ENCODE assay signal across 9 mouse cellular contexts in the genomic region with DNA sequence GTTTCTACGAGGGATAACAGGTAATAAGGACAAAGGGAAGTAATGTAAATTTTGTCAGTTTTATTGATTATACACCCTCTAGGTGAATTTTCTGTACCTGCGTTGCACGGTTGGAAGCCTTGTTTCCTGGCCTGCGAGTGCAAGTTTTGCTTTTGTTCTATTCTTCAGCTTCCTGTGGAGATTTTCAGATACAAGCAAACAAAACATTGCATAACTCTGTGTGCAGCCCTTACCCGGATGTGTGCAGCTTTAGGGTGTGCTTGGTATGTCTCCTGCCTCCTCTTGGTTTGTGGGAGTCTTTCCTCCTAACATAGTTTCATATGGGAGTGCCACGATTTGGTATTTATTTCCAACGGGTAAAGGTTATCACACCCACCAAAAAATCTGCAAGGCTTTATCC. TPM values are rescaled to one million over a fixed set of nuclear protein-coding genes. Genes with fewer than 3 reads are reported as not detected.
DNase-seq lines count a peak whose midpoint lies in the region; ATAC-seq and TF ChIP-seq lines count a peak whose summit lies in the region.
"Had no signal": no experiment of that assay in that cellular context is flagged by ENCODE, and none has a peak within 500 bp of the region (broad histone marks: within the 10 kb centered on the region; RNA-seq: fewer than 3 reads in every experiment).

No protein-coding gene starts in this region.

- no peak for ATAC-seq in forebrain, embryonic 14.5 days
- no peak for ATAC-seq in kidney, embryonic 16.5 days (ENCODE audit: low FRiP score, low TSS enrichment)

- TF ChIP-seq CTCF in thymus, adult 2 months (IDR thresholded peaks at IDR 0.05; ENCODE audit: borderline replicate concordance, control insufficient read depth, extremely low read depth, insufficient read depth, low read length, poor library complexity): no peak

- H3K4me3 ChIP-seq in heart, embryonic 10.5 days: peak overlapping the region; percentile 80
- peak overlapping the region; percentile 60 for H3K4me3 ChIP-seq in forebrain, embryonic 14.5 days (ENCODE audit: low read depth, low read length)
- peak overlapping the region; percentile 73 for H3K4me3 ChIP-seq in kidney, embryonic 16.5 days (ENCODE audit: low read length)
- H3K4me3 ChIP-seq in macrophage (ENCODE audit: inconsistent target): peak overlapping the region; percentile 72
- H3K4me3 ChIP-seq in thymus, adult 2 months (ENCODE audit: control insufficient read depth, insufficient read depth, low read length): peak overlapping the region; percentile 90; the same call in 1 of the 2 replicates

- no peak for DNase-seq in heart, embryonic 10.5 days (ENCODE audit: low spot score)
- no peak for DNase-seq in heart, postnatal 25 days (ENCODE audit: low spot score)
- DNase-seq in ES-CJ7 (ENCODE audit: low read depth, low spot score): peak; percentile 22
- peak; percentile 40 for DNase-seq in forebrain, embryonic 14.5 days (ENCODE audit: low spot score)
- DNase-seq in thymus, adult 2 months: peak; percentile 43
- DNase-seq in layer of hippocampus, adult 9-10 months (ENCODE audit: low spot score): no peak

- H3K79me2 ChIP-seq in macrophage (ENCODE audit: inconsistent target): no peaks in the 10 kb centered on the region

- H3K4me1 ChIP-seq in heart, embryonic 10.5 days: peaks cover 6% of the 10 kb centered on the region; the same call in 1 of the 2 replicates
- H3K4me1 ChIP-seq in forebrain, embryonic 14.5 days (ENCODE audit: control insufficient read depth, insufficient read depth, low read length): peaks cover 5% of the 10 kb centered on the region; the same call in 1 of the 2 replicates
- peaks cover 14% of the 10 kb centered on the region; the same call in 1 of the 2 replicates for H3K4me1 ChIP-seq in kidney, embryonic 16.5 days (ENCODE audit: insufficient read depth, low read length)
- H3K4me1 ChIP-seq in thymus, adult 2 months (replicated peaks; ENCODE audit: control insufficient read depth, insufficient read depth, low read length): no peaks in the 10 kb centered on the region

- H3K36me3 ChIP-seq in heart, embryonic 10.5 days: no peaks in the 10 kb centered on the region
- no peaks in the 10 kb centered on the region for H3K36me3 ChIP-seq in forebrain, embryonic 14.5 days (ENCODE audit: control insufficient read depth, insufficient read depth, low read length)
- no peaks in the 10 kb centered on the region for H3K36me3 ChIP-seq in kidney, embryonic 16.5 days (ENCODE audit: insufficient read depth, low read length)
- no peaks in the 10 kb centered on the region for H3K36me3 ChIP-seq in macrophage (ENCODE audit: inconsistent target)
- H3K36me3 ChIP-seq in thymus, adult 2 months (ENCODE audit: control insufficient read depth, insufficient read depth, low read length): no peaks in the 10 kb centered on the region

- H3K9ac ChIP-seq in forebrain, embryonic 14.5 days (ENCODE audit: low read length): peak overlapping the region; percentile 85
- H3K9ac ChIP-seq in kidney, embryonic 16.5 days (replicated peaks; ENCODE audit: low read length): peak overlapping the region; percentile 88

- no peaks in the 10 kb centered on the region for H3K27me3 ChIP-seq in heart, embryonic 10.5 days (ENCODE audit: insufficient read depth, poor library complexity, severe bottlenecking)
- H3K27me3 ChIP-seq in forebrain, embryonic 14.5 days (replicated peaks; ENCODE audit: control insufficient read depth, insufficient read depth, low read length): no peaks in the 10 kb centered on the region
- H3K27me3 ChIP-seq in kidney, embryonic 16.5 days (ENCODE audit: insufficient read depth, low read length): no peaks in the 10 kb centered on the region
- H3K27me3 ChIP-seq in thymus, adult 2 months (ENCODE audit: control insufficient read depth, insufficient read depth, low read length): no peaks in the 10 kb centered on the region

- intact Hi-C loops in heart, postnatal 25 days (cut with DNase I): loop anchor here (2.0 to 10.0 kb wide), 2 partner anchors 14 to 422 kb away; partner anchors contain the start of gene Gclc

- no peaks in the 10 kb centered on the region for H3K9me3 ChIP-seq in heart, embryonic 10.5 days
- H3K9me3 ChIP-seq in forebrain, embryonic 14.5 days (replicated peaks; ENCODE audit: control insufficient read depth, low read length): no peaks in the 10 kb centered on the region
- H3K9me3 ChIP-seq in kidney, embryonic 16.5 days (ENCODE audit: low read length): no peaks in the 10 kb centered on the region

- H3K27ac ChIP-seq in heart, embryonic 10.5 days: peak overlapping the region; percentile 97
- peak overlapping the region; percentile 97 for H3K27ac ChIP-seq in forebrain, embryonic 14.5 days (ENCODE audit: low read depth, low read length)
- peak overlapping the region; percentile 98 for H3K27ac ChIP-seq in kidney, embryonic 16.5 days (ENCODE audit: low read length)
- H3K27ac ChIP-seq in macrophage: peak overlapping the region; percentile 71
- peak overlapping the region; percentile 92 for H3K27ac ChIP-seq in thymus, adult 2 months (ENCODE audit: control insufficient read depth, insufficient read depth, low read length)

- WGBS in heart, embryonic 10.5 days: 56% methylated on average over 7 of the region's 7 CpGs
- 29% methylated on average over 7 of the region's 7 CpGs for WGBS in forebrain, embryonic 14.5 days
- WGBS in kidney, embryonic 16.5 days: 10% methylated on average over 7 of the region's 7 CpGs
- 2% methylated on average over 7 of the region's 7 CpGs for WGBS in macrophage (ENCODE audit: missing documents)
- 1% methylated on average over 7 of the region's 7 CpGs for WGBS in thymus, adult 2 months

- no peak for TF ChIP-seq POLR2A in thymus, adult 2 months (IDR thresholded peaks at IDR 0.05; ENCODE audit: control insufficient read depth, extremely low read depth, insufficient read depth, low read length, poor library complexity)

- H3K4me2 ChIP-seq in forebrain, embryonic 14.5 days (ENCODE audit: low read length): peak overlapping the region; percentile 63
- H3K4me2 ChIP-seq in kidney, embryonic 16.5 days (replicated peaks; ENCODE audit: low read depth, low read length): peak overlapping the region; percentile 59

RNA-seq across cellular contexts. Expression of gene Gsta4, which starts 5.7 kb away (rescaled TPM):
- 81.1 and 88.3 TPM in 2 replicates for polyA plus RNA-seq in heart, embryonic 10.5 days (2016; fragmentation: Nextera tagmentation; extraction: Ambion mirVana)
- 10 to 100 TPM; 81.4 to 87.9 TPM for total RNA-seq in heart, postnatal 25 days (2021)
- 22.2 and 24.1 TPM in 2 replicates for polyA plus RNA-seq in forebrain, embryonic 14.5 days (2014; fragmentation: Nextera tagmentation; extraction: Ambion mirVana)
- 134 and 150 TPM in 2 replicates for polyA plus RNA-seq in kidney, embryonic 16.5 days (2015; fragmentation: Nextera tagmentation; extraction: Ambion mirVana)
- total RNA-seq in macrophage (2018; cell fraction: chromatin; rRNA removed): 1 to 10 TPM in 1 of 26 experiments, not detected in 25; 4.4 TPM
- under 1 TPM in 1 of 26 experiments, not detected in 25; 0.11 TPM for total RNA-seq in macrophage (2018; cell fraction: cytosol; rRNA removed)
- not detected for total RNA-seq in macrophage (2018; cell fraction: nucleus; rRNA removed)
- polyA plus RNA-seq in macrophage (2018): not detected in 3 replicates
- 5.6 and 7.9 TPM in 2 replicates for polyA plus RNA-seq in thymus, adult 2 months (2012; rRNA removed)

RNA-seq across cellular contexts. Expression of gene Gsta1, which starts 53.6 kb away (rescaled TPM):
- polyA plus RNA-seq in heart, embryonic 10.5 days (2016; fragmentation: Nextera tagmentation; extraction: Ambion mirVana): not detected in 2 replicates
- under 1 TPM in 1 of 2 experiments, not detected in 1; 0.39 TPM for total RNA-seq in heart, postnatal 25 days (2021)
- polyA plus RNA-seq in forebrain, embryonic 14.5 days (2014; fragmentation: Nextera tagmentation; extraction: Ambion mirVana): not detected in 2 replicates
- polyA plus RNA-seq in kidney, embryonic 16.5 days (2015; fragmentation: Nextera tagmentation; extraction: Ambion mirVana): 2.8 TPM in 2 replicates
- not detected for total RNA-seq in macrophage (2018; cell fraction: chromatin; rRNA removed)
- not detected for total RNA-seq in macrophage (2018; cell fraction: cytosol; rRNA removed)
- not detected for total RNA-seq in macrophage (2018; cell fraction: nucleus; rRNA removed)
- not detected in 3 replicates for polyA plus RNA-seq in macrophage (2018)
- polyA plus RNA-seq in thymus, adult 2 months (2012; rRNA removed): 0.64 and 0.82 TPM in 2 replicates
- total RNA-seq: neutrophil, adult 5-6 weeks had no signal

Comparison
In these comparisons a context has a peak if more than half of its experiments do, and no peak if none do; other contexts are left out.
1. DNase-seq: peak in ES-CJ7 (single experiment), forebrain, embryonic 14.5 days (single experiment) and thymus, adult 2 months (single experiment); none in heart, embryonic 10.5 days (single experiment), heart, postnatal 25 days (single experiment) and layer of hippocampus, adult 9-10 months (single experiment).
2. Peak in every context shown above with its lines, with median percentiles within 50 percentile points of each other: H3K27ac ChIP-seq and H3K4me3 ChIP-seq.